In genomic region chr7:100086891-100087290, GRCm38 (mm10) we compare ENCODE assay signal across 26 mouse cellular contexts. TPM values are rescaled to one million over a fixed set of nuclear protein-coding genes. Genes with fewer than 3 reads are reported as not detected.
DNase-seq lines count a peak whose midpoint lies in the region; ATAC-seq and TF ChIP-seq lines count a peak whose summit lies in the region.
"Had no signal": no experiment of that assay in that cellular context is flagged by ENCODE, and none has a peak within 500 bp of the region (broad histone marks: within the 10 kb centered on the region; RNA-seq: fewer than 3 reads in every experiment).

No protein-coding gene starts in this region.

- peaks cover 69% of the 10 kb centered on the region for H3K36me3 ChIP-seq in neural tube, embryonic 15.5 days

- H3K9me3 ChIP-seq in neural tube, embryonic 15.5 days (replicated peaks): no peaks in the 10 kb centered on the region
- H3K9me3 ChIP-seq: embryonic facial prominence, embryonic 13.5 days; heart, embryonic 10.5 days; hindbrain, embryonic 12.5 days; liver, embryonic 15.5 days had no signal

- H3K4me3 ChIP-seq in gastrocnemius, adult 2 months: no peak overlapping the region
- H3K4me3 ChIP-seq in neural tube, embryonic 15.5 days (replicated peaks): no peak overlapping the region
- H3K4me3 ChIP-seq: embryonic facial prominence, embryonic 13.5 days; erythroblast, embryonic 14.5 days; heart, embryonic 10.5 days; hindbrain, embryonic 12.5 days; limb, embryonic 12.5 days; liver, embryonic 15.5 days had no signal

- no peak overlapping the region for H3K27ac ChIP-seq in gastrocnemius, adult 2 months
- no peak overlapping the region for H3K27ac ChIP-seq in neural tube, embryonic 15.5 days (replicated peaks)
- H3K27ac ChIP-seq: embryonic facial prominence, embryonic 13.5 days; heart, embryonic 10.5 days; hindbrain, embryonic 12.5 days; hindbrain, postnatal 0 days; limb, embryonic 12.5 days; liver, embryonic 15.5 days had no signal

- H3K4me1 ChIP-seq in neural tube, embryonic 15.5 days: no peaks in the 10 kb centered on the region
- H3K4me1 ChIP-seq: embryonic facial prominence, embryonic 13.5 days; heart, embryonic 10.5 days; hindbrain, embryonic 12.5 days; limb, embryonic 12.5 days; liver, embryonic 15.5 days had no signal

- no peak for TF ChIP-seq CTCF in gastrocnemius, adult 2 months (IDR thresholded peaks at IDR 0.05)

- ATAC-seq in neural tube, embryonic 15.5 days (ENCODE audit: low FRiP score): no peak
- ATAC-seq: activated CD4-positive, CD25-positive, alpha-beta regulatory T cell, adult 4 months; forebrain, embryonic 16.5 days; hindbrain, postnatal 0 days; intestine, postnatal 0 days had no signal

- intact Hi-C loops in gastrocnemius, adult 2 months (cut with DNase I): no loop called here
- intact Hi-C loops in gastrocnemius, postnatal 14 days (cut with DNase I; ENCODE audit: low total_unique reads): no loop called here

- peak; percentile 31 for DNase-seq in adrenal gland, postnatal 10 days
- DNase-seq in adrenal gland, adult 2 months: no peak
- peak; percentile 58 for DNase-seq in gastrocnemius, adult 2 months
- no peak for DNase-seq in gastrocnemius, postnatal 14 days
- DNase-seq in layer of hippocampus, adult 11-12 months (ENCODE audit: low spot score): peak; percentile 53
- no peak for DNase-seq in layer of hippocampus, postnatal 10 days (ENCODE audit: low spot score in 2 of 2)
- peak; percentile 43 for DNase-seq in layer of hippocampus, adult 9-11 months
- DNase-seq: cerebellum, adult 9-11 months; heart, postnatal 36 days; kidney, adult 9 months; kidney, postnatal 10 days; lung, embryonic 14.5 days; lung, postnatal 14 days; retina, postnatal 1 day had no signal

- 93% methylated on average over 5 of the region's 5 CpGs for WGBS in neural tube, embryonic 15.5 days

- no peak overlapping the region for H3K9ac ChIP-seq in neural tube, embryonic 15.5 days (replicated peaks)
- H3K9ac ChIP-seq: embryonic facial prominence, embryonic 13.5 days; hindbrain, embryonic 12.5 days; limb, embryonic 12.5 days; liver, embryonic 15.5 days; lung, embryonic 14.5 days had no signal

- H3K27me3 ChIP-seq in neural tube, embryonic 15.5 days (replicated peaks): no peaks in the 10 kb centered on the region
- H3K27me3 ChIP-seq: CH12.LX; embryonic facial prominence, embryonic 13.5 days; hindbrain, embryonic 12.5 days; limb, embryonic 12.5 days; liver, embryonic 15.5 days had no signal

- H3K4me2 ChIP-seq in neural tube, embryonic 15.5 days: no peak overlapping the region
- H3K4me2 ChIP-seq: embryonic facial prominence, embryonic 13.5 days; hindbrain, embryonic 12.5 days; limb, embryonic 12.5 days; liver, embryonic 15.5 days; lung, embryonic 14.5 days had no signal

RNA-seq across cellular contexts. Expression of gene Pold3, which starts 34.5 kb away (rescaled TPM):
- 10 to 100 TPM; 21.7 to 33.0 TPM for total RNA-seq in adrenal gland, postnatal 10 days (2021)
- total RNA-seq in adrenal gland, adult 2 months (2021): 10 to 100 TPM; 22.4 to 23.3 TPM
- polyA plus RNA-seq in adrenal gland, adult 2 months (2012; rRNA removed): 2.4 and 4.1 TPM in 2 replicates
- 1 to 10 TPM; 5.6 to 6.3 TPM for total RNA-seq in gastrocnemius, adult 2 months (2021)
- total RNA-seq in gastrocnemius, postnatal 14 days (2021): 1 to 10 TPM; 5.6 to 6.4 TPM
- total RNA-seq in layer of hippocampus, postnatal 10 days (2021): 10 to 100 TPM; 28.9 to 30.0 TPM
- 40.3 and 46.8 TPM in 2 replicates for polyA plus RNA-seq in neural tube, embryonic 15.5 days (2015; fragmentation: Nextera tagmentation; extraction: Ambion mirVana)

Comparison
In these comparisons a context has a peak if more than half of its experiments do, and no peak if none do; other contexts are left out.
1. DNase-seq: peak in adrenal gland, postnatal 10 days (single experiment), gastrocnemius, adult 2 months (single experiment), layer of hippocampus, adult 11-12 months (single experiment) and layer of hippocampus, adult 9-11 months (single experiment); none in adrenal gland, adult 2 months (single experiment), gastrocnemius, postnatal 14 days (single experiment) and layer of hippocampus, postnatal 10 days (0 of 2).